Mouse (Mus musculus): ENCODE measurements around the gene Ndufs1. TPM values are rescaled to one million over a fixed set of nuclear protein-coding genes. Genes with fewer than 3 reads are reported as not detected.
"Not testable (repeated sequence)": the region's sequence is repeated elsewhere in the genome, so short reads cannot be mapped to it uniquely, and the experiment has no call there.

Ndufs1 gene
- polyA plus RNA-seq, 1 experiment from 2014 or later, result 382 TPM

DNA sequence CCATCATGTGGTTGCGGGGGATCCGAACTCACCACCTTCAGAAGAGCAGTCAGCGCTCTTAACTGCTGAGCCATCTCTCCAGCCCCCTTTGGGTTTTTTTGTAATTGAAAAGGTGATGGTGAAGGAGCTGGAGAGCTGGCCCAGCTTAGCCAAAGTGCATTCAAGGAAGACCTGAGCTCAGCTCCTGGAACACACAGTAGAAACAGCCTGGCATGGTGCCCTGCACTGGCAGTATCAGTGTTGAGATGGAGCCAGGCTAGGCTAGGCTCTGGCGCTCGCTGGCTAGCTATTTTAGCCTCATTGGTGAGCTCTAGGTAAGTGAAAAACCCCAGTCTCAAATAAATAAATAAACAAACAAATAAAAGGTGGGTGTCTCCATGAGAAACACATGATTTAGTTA, 5.6 kb upstream of the Ndufs1 start:
- no peaks in the 10 kb centered on the region for H3K9me3 ChIP-seq (ENCODE audit: control insufficient read depth, low read length)
- no peak overlapping the region for H3K4me3 ChIP-seq (ENCODE audit: control insufficient read depth in 1 of 2, insufficient read depth in 1 of 2, low read depth in 1 of 2, low read length in 2 of 2)
- no peak for ATAC-seq (ENCODE audit: insufficient number of reproducible peaks, insufficient read depth, low FRiP score, low read depth)
- no peak overlapping the region for H3K27ac ChIP-seq (replicated peaks in 1 of 2; ENCODE audit: control insufficient read depth in 1 of 2, insufficient read depth in 1 of 2, low read depth in 2 of 2, low read length in 2 of 2)
- no peaks in the 10 kb centered on the region for H3K27me3 ChIP-seq (ENCODE audit: control insufficient read depth, insufficient read depth, low read length)
- peaks cover 2 to 9% of the 10 kb centered on the region in 2 experiments; a peak in 3 of 4 replicates for H3K4me1 ChIP-seq (ENCODE audit: control insufficient read depth in 2 of 2, insufficient read depth in 2 of 2, low read length in 2 of 2)
- WGBS, result 72% methylated on average over 5 of the region's 5 CpGs
- peaks cover 33% of the 10 kb centered on the region for H3K36me3 ChIP-seq (ENCODE audit: control insufficient read depth, insufficient read depth, low read length)
- H3K4me2 ChIP-seq (ENCODE audit: low read length), result no peak overlapping the region
- H3K9ac ChIP-seq (ENCODE audit: low read length), result no peak overlapping the region

GRCm38 (mm10) chr1:63181480-63181879, 4.8 kb upstream of the Ndufs1 start:
- H3K27me3 ChIP-seq (ENCODE audit: control insufficient read depth, insufficient read depth, low read length), result no peaks in the 10 kb centered on the region
- no peak overlapping the region for H3K4me3 ChIP-seq (ENCODE audit: control insufficient read depth in 1 of 2, insufficient read depth in 1 of 2, low read depth in 1 of 2, low read length in 2 of 2)
- peaks cover 33% of the 10 kb centered on the region for H3K36me3 ChIP-seq (ENCODE audit: control insufficient read depth, insufficient read depth, low read length)
- H3K27ac ChIP-seq (replicated peaks in 1 of 2; ENCODE audit: control insufficient read depth in 1 of 2, insufficient read depth in 1 of 2, low read depth in 2 of 2, low read length in 2 of 2), result no peak overlapping the region
- peaks cover 2 to 9% of the 10 kb centered on the region in 2 experiments; a peak in 3 of 4 replicates for H3K4me1 ChIP-seq (ENCODE audit: control insufficient read depth in 2 of 2, insufficient read depth in 2 of 2, low read length in 2 of 2)
- WGBS, result 100% methylated on average over 1 of the region's 1 CpGs
- no peak overlapping the region for H3K4me2 ChIP-seq (ENCODE audit: low read length)
- H3K9ac ChIP-seq (ENCODE audit: low read length), result no peak overlapping the region
- no peaks in the 10 kb centered on the region for H3K9me3 ChIP-seq (ENCODE audit: control insufficient read depth, low read length)
- ATAC-seq (ENCODE audit: insufficient number of reproducible peaks, insufficient read depth, low FRiP score, low read depth), result no peak

DNA sequence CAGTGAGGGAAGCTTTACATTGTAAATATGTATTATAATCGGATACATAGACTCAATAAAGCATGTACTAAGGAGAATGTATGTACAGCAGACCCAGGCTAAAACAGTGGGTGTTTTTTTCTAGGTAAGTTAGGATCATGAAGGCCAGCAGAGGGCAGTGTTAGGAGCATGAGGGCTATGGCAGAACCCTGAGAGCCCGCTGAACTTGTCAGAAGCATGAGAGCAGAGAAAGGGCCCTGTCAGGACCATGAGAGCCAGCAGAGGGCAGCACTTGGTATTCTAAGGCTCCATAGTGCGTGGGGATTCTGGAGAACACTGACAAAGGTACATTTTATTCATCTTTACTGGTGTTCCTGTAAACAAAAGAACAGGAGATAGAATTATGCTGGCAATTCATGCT, 4.4 kb upstream of the Ndufs1 start:
- no peak overlapping the region for H3K4me2 ChIP-seq (ENCODE audit: low read length)
- WGBS, result 6% methylated on average over 3 of the region's 3 CpGs
- H3K36me3 ChIP-seq (ENCODE audit: control insufficient read depth, insufficient read depth, low read length), result peaks cover 33% of the 10 kb centered on the region
- no peaks in the 10 kb centered on the region for H3K27me3 ChIP-seq (ENCODE audit: control insufficient read depth, insufficient read depth, low read length)
- peaks cover 2 to 9% of the 10 kb centered on the region in 2 experiments; a peak in 3 of 4 replicates for H3K4me1 ChIP-seq (ENCODE audit: control insufficient read depth in 2 of 2, insufficient read depth in 2 of 2, low read length in 2 of 2)
- ATAC-seq (ENCODE audit: insufficient number of reproducible peaks, insufficient read depth, low FRiP score, low read depth), result peak; percentile 76
- no peak overlapping the region for H3K27ac ChIP-seq (replicated peaks in 1 of 2; ENCODE audit: control insufficient read depth in 1 of 2, insufficient read depth in 1 of 2, low read depth in 2 of 2, low read length in 2 of 2)
- H3K9ac ChIP-seq (ENCODE audit: low read length), result no peak overlapping the region
- H3K4me3 ChIP-seq (ENCODE audit: control insufficient read depth in 1 of 2, insufficient read depth in 1 of 2, low read depth in 1 of 2, low read length in 2 of 2), result no peak overlapping the region
- H3K9me3 ChIP-seq (ENCODE audit: control insufficient read depth, low read length), result no peaks in the 10 kb centered on the region

- H3K9ac ChIP-seq (ENCODE audit: low read length); H3K27me3 ChIP-seq (ENCODE audit: control insufficient read depth, insufficient read depth, low read length); H3K4me3 ChIP-seq (ENCODE audit: control insufficient read depth in 1 of 2, insufficient read depth in 1 of 2, low read depth in 1 of 2, low read length in 2 of 2); H3K9me3 ChIP-seq (ENCODE audit: control insufficient read depth, low read length); H3K4me2 ChIP-seq (ENCODE audit: low read length); H3K27ac ChIP-seq (replicated peaks in 1 of 2; ENCODE audit: control insufficient read depth in 1 of 2, insufficient read depth in 1 of 2, low read depth in 2 of 2, low read length in 2 of 2); ATAC-seq (ENCODE audit: insufficient number of reproducible peaks, insufficient read depth, low FRiP score, low read depth): not testable (repeated sequence)
- H3K36me3 ChIP-seq (ENCODE audit: control insufficient read depth, insufficient read depth, low read length), result peaks cover 33% of the 10 kb centered on the region
- H3K4me1 ChIP-seq (ENCODE audit: control insufficient read depth in 2 of 2, insufficient read depth in 2 of 2, low read length in 2 of 2), result peaks cover 2 to 10% of the 10 kb centered on the region in 2 experiments; a peak in 3 of 4 replicates
- 65% methylated on average over 4 of the region's 4 CpGs for WGBS
These were observed 3.9 kb upstream of the Ndufs1 start for GRCm38 (mm10) chr1:63180575-63180974.

GRCm38 (mm10) chr1:63180122-63180521, 3.5 kb upstream of the Ndufs1 start:
- Histone ChIP-seq H3K9me3 (ENCODE audit: control insufficient read depth, low read length) (no peaks in the 10 kb centered on the region), H3K4me1 (ENCODE audit: control insufficient read depth in 2 of 2, insufficient read depth in 2 of 2, low read length in 2 of 2) (peaks cover 2 to 15% of the 10 kb centered on the region in 2 experiments; a peak in 3 of 4 replicates), H3K4me3 (ENCODE audit: control insufficient read depth in 1 of 2, insufficient read depth in 1 of 2, low read depth in 1 of 2, low read length in 2 of 2) (no peak overlapping the region), H3K4me2 (ENCODE audit: low read length) (no peak overlapping the region), H3K27ac (replicated peaks in 1 of 2; ENCODE audit: control insufficient read depth in 1 of 2, insufficient read depth in 1 of 2, low read depth in 2 of 2, low read length in 2 of 2) (no peak overlapping the region), H3K9ac (ENCODE audit: low read length) (no peak overlapping the region), H3K36me3 (ENCODE audit: control insufficient read depth, insufficient read depth, low read length) (peaks cover 34% of the 10 kb centered on the region), H3K27me3 (ENCODE audit: control insufficient read depth, insufficient read depth, low read length) (no peaks in the 10 kb centered on the region)
- WGBS, result 91% methylated on average over 4 of the region's 4 CpGs
- ATAC-seq (ENCODE audit: insufficient number of reproducible peaks, insufficient read depth, low FRiP score, low read depth), result no peak

DNA sequence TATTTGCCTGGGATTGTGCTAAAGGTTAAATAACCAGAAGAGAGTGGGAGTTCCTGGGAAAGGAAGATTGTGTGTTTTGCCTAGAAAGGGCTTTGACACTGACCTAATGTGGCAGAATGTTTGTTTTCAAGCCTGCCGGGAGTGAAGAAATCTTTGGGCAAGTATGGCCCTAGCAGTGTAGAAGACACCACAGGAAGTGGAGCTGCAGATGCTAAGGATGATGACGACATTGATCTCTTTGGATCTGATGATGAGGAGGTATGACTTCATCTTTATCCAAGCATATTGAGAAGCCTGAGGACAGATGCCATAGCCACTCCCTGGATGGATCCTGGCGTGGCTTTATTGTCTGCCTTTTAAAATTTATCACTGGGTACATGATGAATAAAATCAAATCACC, 1.7 kb upstream of the Ndufs1 start:
- H3K4me1 ChIP-seq (ENCODE audit: control insufficient read depth in 2 of 2, insufficient read depth in 2 of 2, low read length in 2 of 2), result peaks cover 2 to 22% of the 10 kb centered on the region in 2 experiments; a peak in 3 of 4 replicates
- no peaks in the 10 kb centered on the region for H3K9me3 ChIP-seq (ENCODE audit: control insufficient read depth, low read length)
- peak overlapping the region; percentile 98 for H3K9ac ChIP-seq (ENCODE audit: low read length)
- H3K27me3 ChIP-seq (ENCODE audit: control insufficient read depth, insufficient read depth, low read length), result no peaks in the 10 kb centered on the region
- ATAC-seq (ENCODE audit: insufficient number of reproducible peaks, insufficient read depth, low FRiP score, low read depth), result no peak
- H3K4me2 ChIP-seq (ENCODE audit: low read length), result peak overlapping the region; percentile 77
- 72% methylated on average over 3 of the region's 3 CpGs for WGBS
- peaks cover 44% of the 10 kb centered on the region for H3K36me3 ChIP-seq (ENCODE audit: control insufficient read depth, insufficient read depth, low read length)
- H3K27ac ChIP-seq (replicated peaks in 1 of 2; ENCODE audit: control insufficient read depth in 1 of 2, insufficient read depth in 1 of 2, low read depth in 2 of 2, low read length in 2 of 2), result no peak overlapping the region
- no peak overlapping the region for H3K4me3 ChIP-seq (ENCODE audit: control insufficient read depth in 1 of 2, insufficient read depth in 1 of 2, low read depth in 1 of 2, low read length in 2 of 2)

GRCm38 (mm10) chr1:63176259-63176603, 402 bp downstream of the Ndufs1 start:
- Histone ChIP-seq H3K4me2 (ENCODE audit: low read length) (peak overlapping the region; percentile 77), H3K27ac (replicated peaks in 1 of 2; ENCODE audit: control insufficient read depth in 1 of 2, insufficient read depth in 1 of 2, low read depth in 2 of 2, low read length in 2 of 2) (peak overlapping the region; percentile 94 to 95), H3K9ac (ENCODE audit: low read length) (peak overlapping the region; percentile 98), H3K4me3 (ENCODE audit: control insufficient read depth in 1 of 2, insufficient read depth in 1 of 2, low read depth in 1 of 2, low read length in 2 of 2) (peak overlapping the region; percentile 81 to 90), H3K4me1 (ENCODE audit: control insufficient read depth in 2 of 2, insufficient read depth in 2 of 2, low read length in 2 of 2) (peaks cover 2 to 22% of the 10 kb centered on the region in 2 experiments; a peak in 3 of 4 replicates), H3K36me3 (ENCODE audit: control insufficient read depth, insufficient read depth, low read length) (peaks cover 54% of the 10 kb centered on the region), H3K9me3 (ENCODE audit: control insufficient read depth, low read length) (no peaks in the 10 kb centered on the region), H3K27me3 (ENCODE audit: control insufficient read depth, insufficient read depth, low read length) (no peaks in the 10 kb centered on the region)
- ATAC-seq (ENCODE audit: insufficient number of reproducible peaks, insufficient read depth, low FRiP score, low read depth), result 0 out of 2 replicates have a peak, but pooled peaks have one; percentile 5
- 0% methylated on average over 14 of the region's 14 CpGs for WGBS

- H3K27ac ChIP-seq (replicated peaks in 1 of 2; ENCODE audit: control insufficient read depth in 1 of 2, insufficient read depth in 1 of 2, low read depth in 2 of 2, low read length in 2 of 2), result peak overlapping the region; percentile 94 to 95
- peak overlapping the region; percentile 98 for H3K9ac ChIP-seq (ENCODE audit: low read length)
- H3K9me3 ChIP-seq (ENCODE audit: control insufficient read depth, low read length), result no peaks in the 10 kb centered on the region
- no peaks in the 10 kb centered on the region for H3K27me3 ChIP-seq (ENCODE audit: control insufficient read depth, insufficient read depth, low read length)
- peaks cover 2 to 22% of the 10 kb centered on the region in 2 experiments; a peak in 3 of 4 replicates for H3K4me1 ChIP-seq (ENCODE audit: control insufficient read depth in 2 of 2, insufficient read depth in 2 of 2, low read length in 2 of 2)
- H3K4me3 ChIP-seq (ENCODE audit: control insufficient read depth in 1 of 2, insufficient read depth in 1 of 2, low read depth in 1 of 2, low read length in 2 of 2), result peak overlapping the region; percentile 81 to 90
- WGBS, result 5% methylated on average over 11 of the region's 11 CpGs
- ATAC-seq (ENCODE audit: insufficient number of reproducible peaks, insufficient read depth, low FRiP score, low read depth), result no peak
- peak overlapping the region; percentile 77 for H3K4me2 ChIP-seq (ENCODE audit: low read length)
- peaks cover 58% of the 10 kb centered on the region for H3K36me3 ChIP-seq (ENCODE audit: control insufficient read depth, insufficient read depth, low read length)
These were observed 780 bp downstream of the Ndufs1 start for GRCm38 (mm10) chr1:63175853-63176252.

Data from heart, embryonic 14.5 days (tissue).